Mouse (Mus musculus): ENCODE measurements around the gene Fam20b. TPM values are rescaled to one million over a fixed set of nuclear protein-coding genes. Genes with fewer than 3 reads are reported as not detected.

Fam20b gene
- 28.1 TPM in 2 replicates for polyA plus RNA-seq (2014; fragmentation: Nextera tagmentation; extraction: Ambion mirVana)

DNA sequence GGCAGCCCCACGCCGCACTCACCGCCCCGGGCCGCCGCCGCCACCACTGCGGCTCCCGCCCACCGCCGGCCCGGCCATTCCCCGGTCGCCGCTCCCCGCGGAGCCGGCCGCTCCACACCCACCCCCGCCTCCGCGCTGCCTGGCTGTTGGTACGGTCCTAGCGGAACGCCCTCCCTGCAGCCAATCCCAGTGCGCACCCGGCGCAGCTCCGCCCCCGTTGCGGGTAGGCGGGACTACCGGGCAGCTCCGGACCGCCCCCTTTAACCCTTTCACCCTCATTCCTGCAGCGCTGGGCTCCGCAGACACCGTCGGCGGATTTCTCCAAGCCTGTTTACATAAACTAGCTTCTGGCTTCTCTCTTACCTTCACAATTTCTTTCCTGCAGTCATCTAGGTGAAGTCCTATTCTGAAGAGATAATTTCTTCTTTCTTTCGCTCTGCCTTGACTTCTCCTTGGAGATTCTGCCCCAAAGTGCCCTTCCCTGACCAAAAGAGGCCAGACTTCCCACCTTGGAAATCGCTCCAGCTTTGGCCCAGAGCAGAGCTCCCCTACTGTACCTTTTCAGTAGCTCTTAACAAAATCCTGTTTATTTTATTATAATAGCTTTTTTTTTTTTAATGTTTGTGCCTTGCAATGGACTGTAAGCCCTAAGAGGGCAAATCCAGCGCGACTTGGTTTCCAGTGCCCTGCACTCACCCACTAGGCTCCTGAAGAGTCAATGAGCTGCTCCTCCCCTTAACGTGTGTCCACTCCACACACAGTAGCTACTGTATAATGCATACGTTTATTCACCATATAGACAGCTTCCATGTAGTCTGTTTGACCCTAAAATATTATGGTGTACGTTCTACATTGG is at the start of gene Fam20b:
Gene Fam20b, minus strand, starts transcription at position 137 of the 856 bp plus-strand sequence.
- Histone ChIP-seq H3K36me3 (ENCODE audit: control insufficient read depth, insufficient read depth, low read length) (no peaks in the 10 kb centered on the region), H3K9ac (ENCODE audit: low read length) (peak within 1 kb of the TSS; percentile 90), H3K27ac (replicated peaks in 1 of 2; ENCODE audit: control insufficient read depth in 1 of 2, insufficient read depth in 1 of 2, low read depth in 2 of 2, low read length in 2 of 2) (peak within 1 kb of the TSS; percentile 90 to 93), H3K4me1 (ENCODE audit: control insufficient read depth in 2 of 2, insufficient read depth in 2 of 2, low read length in 2 of 2) (peaks cover 3 to 10% of the 10 kb centered on the region in 2 experiments; a peak in 2 of 4 replicates), H3K4me3 (ENCODE audit: control insufficient read depth in 1 of 2, insufficient read depth in 1 of 2, low read depth in 1 of 2, low read length in 2 of 2) (peak within 1 kb of the TSS; percentile 69 to 92), H3K27me3 (ENCODE audit: control insufficient read depth, insufficient read depth, low read length) (no peaks in the 10 kb centered on the region), H3K9me3 (ENCODE audit: control insufficient read depth, low read length) (no peaks in the 10 kb centered on the region), H3K4me2 (ENCODE audit: low read length) (peak within 1 kb of the TSS; percentile 78)
- WGBS, result under 1% methylated on average over 38 of the region's 47 CpGs
- ATAC-seq (ENCODE audit: insufficient number of reproducible peaks, insufficient read depth, low FRiP score, low read depth), result peak; percentile 97

DNA sequence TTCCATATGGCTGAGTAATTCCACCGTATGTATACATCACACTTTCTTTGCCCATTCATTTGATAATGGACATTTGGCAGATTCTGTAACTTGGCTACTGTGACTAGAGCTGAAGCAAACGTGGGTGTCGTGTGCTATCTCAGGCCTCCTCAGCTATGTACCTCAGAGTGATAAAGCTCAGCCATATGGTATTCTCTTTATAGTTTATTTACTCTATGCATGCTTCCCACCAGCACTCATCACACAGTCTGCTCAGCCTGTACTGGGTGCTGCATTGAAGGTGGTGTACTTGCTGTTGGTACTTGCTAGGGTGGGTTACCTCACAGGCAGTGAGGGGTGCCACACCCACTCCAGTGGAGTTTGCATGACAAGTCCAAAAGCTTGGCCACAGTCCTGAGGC is 46.4 kb upstream of the Fam20b start:
- peaks cover 13 to 15% of the 10 kb centered on the region in 2 experiments for H3K4me1 ChIP-seq (ENCODE audit: control insufficient read depth in 2 of 2, insufficient read depth in 2 of 2, low read length in 2 of 2)
- H3K4me2 ChIP-seq (ENCODE audit: low read length), result no peak overlapping the region
- no peaks in the 10 kb centered on the region for H3K36me3 ChIP-seq (ENCODE audit: control insufficient read depth, insufficient read depth, low read length)
- no peak for ATAC-seq (ENCODE audit: insufficient number of reproducible peaks, insufficient read depth, low FRiP score, low read depth)
- 78% methylated on average over 3 of the region's 3 CpGs for WGBS
- no peak overlapping the region for H3K4me3 ChIP-seq (ENCODE audit: control insufficient read depth in 1 of 2, insufficient read depth in 1 of 2, low read depth in 1 of 2, low read length in 2 of 2)
- H3K27ac ChIP-seq (replicated peaks in 1 of 2; ENCODE audit: control insufficient read depth in 1 of 2, insufficient read depth in 1 of 2, low read depth in 2 of 2, low read length in 2 of 2), result no peak overlapping the region
- H3K27me3 ChIP-seq (ENCODE audit: control insufficient read depth, insufficient read depth, low read length), result no peaks in the 10 kb centered on the region
- no peak overlapping the region for H3K9ac ChIP-seq (ENCODE audit: low read length)
- peaks cover 18% of the 10 kb centered on the region for H3K9me3 ChIP-seq (ENCODE audit: control insufficient read depth, low read length)

DNA sequence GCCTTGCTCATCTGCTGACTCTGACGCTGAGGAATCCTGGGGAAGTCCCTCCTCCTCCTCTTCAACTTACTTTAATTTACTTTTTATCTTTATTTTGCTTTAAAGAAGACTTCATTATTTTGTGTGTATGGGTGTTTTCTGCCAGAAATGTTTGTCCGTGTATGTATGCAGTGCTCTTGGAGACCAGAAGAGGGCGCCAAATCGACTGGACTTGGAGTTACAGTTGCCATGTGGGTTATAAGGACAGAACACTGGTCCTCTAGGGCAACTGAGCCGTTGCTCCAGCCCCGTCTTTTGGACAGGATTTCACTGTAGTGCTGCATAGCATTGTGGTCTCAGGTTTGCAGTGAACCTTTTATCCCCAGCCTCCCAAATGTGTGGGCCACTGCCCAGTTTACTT is 45.7 kb upstream of the Fam20b start:
- Histone ChIP-seq H3K4me2 (ENCODE audit: low read length) (no peak overlapping the region), H3K27ac (replicated peaks in 1 of 2; ENCODE audit: control insufficient read depth in 1 of 2, insufficient read depth in 1 of 2, low read depth in 2 of 2, low read length in 2 of 2) (no peak overlapping the region), H3K9ac (ENCODE audit: low read length) (no peak overlapping the region), H3K4me3 (ENCODE audit: control insufficient read depth in 1 of 2, insufficient read depth in 1 of 2, low read depth in 1 of 2, low read length in 2 of 2) (no peak overlapping the region), H3K36me3 (ENCODE audit: control insufficient read depth, insufficient read depth, low read length) (no peaks in the 10 kb centered on the region), H3K27me3 (ENCODE audit: control insufficient read depth, insufficient read depth, low read length) (no peaks in the 10 kb centered on the region), H3K4me1 (ENCODE audit: control insufficient read depth in 2 of 2, insufficient read depth in 2 of 2, low read length in 2 of 2) (peaks cover 13 to 15% of the 10 kb centered on the region in 2 experiments), H3K9me3 (ENCODE audit: control insufficient read depth, low read length) (peaks cover 18% of the 10 kb centered on the region)
- WGBS, result 65% methylated on average over 6 of the region's 6 CpGs
- ATAC-seq (ENCODE audit: insufficient number of reproducible peaks, insufficient read depth, low FRiP score, low read depth), result no peak

DNA sequence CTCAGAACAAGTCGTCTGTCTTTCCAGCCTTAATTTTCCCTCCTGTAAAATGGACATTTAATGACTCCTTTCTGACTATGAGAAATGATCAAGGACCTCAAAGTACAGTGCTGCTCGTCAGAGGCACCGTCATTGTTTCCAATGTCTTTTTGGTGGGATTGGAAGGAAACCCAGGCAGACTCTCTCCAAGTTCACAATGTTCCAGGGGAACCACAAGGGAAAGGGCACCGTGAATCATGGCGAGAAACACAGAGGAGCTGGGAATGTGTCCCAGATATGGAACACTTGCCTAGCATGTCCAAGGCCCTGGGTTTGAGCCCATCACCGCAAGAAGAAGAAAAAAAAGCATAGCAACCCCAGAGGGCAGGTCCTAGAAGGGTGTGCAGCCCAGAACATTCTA is 44.4 kb upstream of the Fam20b start:
- Histone ChIP-seq H3K9me3 (ENCODE audit: control insufficient read depth, low read length) (peaks cover 18% of the 10 kb centered on the region), H3K27ac (replicated peaks in 1 of 2; ENCODE audit: control insufficient read depth in 1 of 2, insufficient read depth in 1 of 2, low read depth in 2 of 2, low read length in 2 of 2) (no peak overlapping the region), H3K4me3 (ENCODE audit: control insufficient read depth in 1 of 2, insufficient read depth in 1 of 2, low read depth in 1 of 2, low read length in 2 of 2) (no peak overlapping the region), H3K27me3 (ENCODE audit: control insufficient read depth, insufficient read depth, low read length) (no peaks in the 10 kb centered on the region), H3K9ac (ENCODE audit: low read length) (no peak overlapping the region), H3K4me1 (ENCODE audit: control insufficient read depth in 2 of 2, insufficient read depth in 2 of 2, low read length in 2 of 2) (peaks cover 8 to 15% of the 10 kb centered on the region in 2 experiments), H3K4me2 (ENCODE audit: low read length) (no peak overlapping the region), H3K36me3 (ENCODE audit: control insufficient read depth, insufficient read depth, low read length) (no peaks in the 10 kb centered on the region)
- no peak for ATAC-seq (ENCODE audit: insufficient number of reproducible peaks, insufficient read depth, low FRiP score, low read depth)
- WGBS, result 90% methylated on average over 6 of the region's 6 CpGs

DNA sequence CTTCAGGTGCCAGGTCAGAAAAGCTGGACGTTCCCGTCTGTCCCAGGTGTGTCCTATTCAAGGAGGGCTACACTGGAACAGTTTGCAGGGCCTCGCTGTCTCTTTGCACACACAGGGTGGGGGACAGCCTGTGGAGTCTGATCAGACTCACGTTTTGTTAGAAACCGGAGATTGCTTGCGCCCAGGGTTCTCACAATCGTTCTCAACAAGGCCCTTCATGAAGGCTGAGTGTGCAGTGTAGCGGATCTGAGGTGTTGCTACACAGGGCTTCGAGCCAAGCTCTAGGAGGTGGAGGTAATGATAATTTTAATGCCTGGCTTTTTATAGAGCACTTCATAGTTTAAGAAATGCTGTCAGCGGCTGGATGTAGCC is 42.5 kb upstream of the Fam20b start:
- no peaks in the 10 kb centered on the region for H3K27me3 ChIP-seq (ENCODE audit: control insufficient read depth, insufficient read depth, low read length)
- WGBS, result 42% methylated on average over 10 of the region's 10 CpGs
- ATAC-seq (ENCODE audit: insufficient number of reproducible peaks, insufficient read depth, low FRiP score, low read depth), result 0 out of 2 replicates have a peak, but pooled peaks have one; percentile 29

DNA sequence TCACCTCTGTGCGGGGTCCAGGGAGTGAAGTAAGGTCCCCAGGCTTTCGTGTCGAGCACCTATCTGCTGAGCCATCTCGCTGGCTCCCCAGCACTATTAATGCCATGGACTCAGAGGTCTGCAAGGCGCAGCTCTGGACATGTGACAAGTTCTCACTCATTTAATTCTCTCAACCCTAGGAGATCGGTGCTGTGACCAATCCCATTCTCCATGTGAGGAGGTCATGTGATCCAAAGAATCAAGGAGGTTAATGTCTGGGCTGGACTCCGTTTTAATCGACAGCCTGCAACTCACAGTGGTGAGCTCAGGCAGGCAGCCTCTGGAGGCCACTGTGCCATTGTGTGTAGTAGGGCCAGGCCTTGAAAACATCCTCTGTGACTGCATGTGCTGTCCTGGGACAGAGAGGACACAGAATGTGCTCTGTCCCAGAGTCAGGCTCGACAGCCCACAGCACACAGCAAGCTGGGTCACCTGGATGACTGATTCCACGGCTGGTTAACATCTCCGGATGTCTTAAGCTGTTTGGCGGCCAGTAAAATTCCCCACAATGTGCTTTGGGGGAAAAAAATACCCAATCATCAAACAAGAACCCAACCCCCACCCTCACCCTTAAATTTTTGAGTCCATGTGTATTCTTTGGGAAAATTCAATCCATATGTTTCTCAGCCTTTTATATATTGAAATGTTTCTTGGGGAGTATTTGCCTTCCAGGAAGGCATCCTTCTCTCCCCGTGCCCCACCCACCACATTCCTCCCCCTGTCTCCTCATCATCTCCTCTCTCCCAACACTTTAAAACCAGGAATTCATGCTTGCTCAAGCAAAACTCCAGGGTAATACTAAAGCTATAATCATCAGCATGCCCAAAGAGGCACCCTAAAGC is 41.9 kb upstream of the Fam20b start:
- H3K9me3 ChIP-seq (ENCODE audit: control insufficient read depth, low read length), result peaks cover 5% of the 10 kb centered on the region
- no peak overlapping the region for H3K9ac ChIP-seq (ENCODE audit: low read length)
- no peaks in the 10 kb centered on the region for H3K36me3 ChIP-seq (ENCODE audit: control insufficient read depth, insufficient read depth, low read length)
- peak overlapping the region; percentile 39 for H3K4me2 ChIP-seq (ENCODE audit: low read length)
- no peak; the same call in 1 of the 2 replicates for ATAC-seq (ENCODE audit: insufficient number of reproducible peaks, insufficient read depth, low FRiP score, low read depth)
- H3K4me3 ChIP-seq (ENCODE audit: control insufficient read depth in 1 of 2, insufficient read depth in 1 of 2, low read depth in 1 of 2, low read length in 2 of 2), result no peak overlapping the region
- H3K4me1 ChIP-seq (ENCODE audit: control insufficient read depth in 2 of 2, insufficient read depth in 2 of 2, low read length in 2 of 2), result peaks cover 8 to 15% of the 10 kb centered on the region in 2 experiments
- H3K27ac ChIP-seq (replicated peaks in 1 of 2; ENCODE audit: control insufficient read depth in 1 of 2, insufficient read depth in 1 of 2, low read depth in 2 of 2, low read length in 2 of 2), result peak overlapping the region; percentile 65 to 75; a peak in 3 of 4 replicates
- 75% methylated on average over 13 of the region's 13 CpGs for WGBS
- no peaks in the 10 kb centered on the region for H3K27me3 ChIP-seq (ENCODE audit: control insufficient read depth, insufficient read depth, low read length)

More for the DNA sequence above, 42.5 kb upstream of the Fam20b start:
- H3K4me2 ChIP-seq (ENCODE audit: low read length), result peak overlapping the region; percentile 39
- H3K27ac ChIP-seq (replicated peaks in 1 of 2; ENCODE audit: control insufficient read depth in 1 of 2, insufficient read depth in 1 of 2, low read depth in 2 of 2, low read length in 2 of 2), result peak overlapping the region; percentile 65 to 75; a peak in 3 of 4 replicates
- peaks cover 8 to 15% of the 10 kb centered on the region in 2 experiments for H3K4me1 ChIP-seq (ENCODE audit: control insufficient read depth in 2 of 2, insufficient read depth in 2 of 2, low read length in 2 of 2)
- no peak overlapping the region for H3K9ac ChIP-seq (ENCODE audit: low read length)
- H3K36me3 ChIP-seq (ENCODE audit: control insufficient read depth, insufficient read depth, low read length), result no peaks in the 10 kb centered on the region
- no peak overlapping the region for H3K4me3 ChIP-seq (ENCODE audit: control insufficient read depth in 1 of 2, insufficient read depth in 1 of 2, low read depth in 1 of 2, low read length in 2 of 2)
- H3K9me3 ChIP-seq (ENCODE audit: control insufficient read depth, low read length), result peaks cover 11% of the 10 kb centered on the region

DNA sequence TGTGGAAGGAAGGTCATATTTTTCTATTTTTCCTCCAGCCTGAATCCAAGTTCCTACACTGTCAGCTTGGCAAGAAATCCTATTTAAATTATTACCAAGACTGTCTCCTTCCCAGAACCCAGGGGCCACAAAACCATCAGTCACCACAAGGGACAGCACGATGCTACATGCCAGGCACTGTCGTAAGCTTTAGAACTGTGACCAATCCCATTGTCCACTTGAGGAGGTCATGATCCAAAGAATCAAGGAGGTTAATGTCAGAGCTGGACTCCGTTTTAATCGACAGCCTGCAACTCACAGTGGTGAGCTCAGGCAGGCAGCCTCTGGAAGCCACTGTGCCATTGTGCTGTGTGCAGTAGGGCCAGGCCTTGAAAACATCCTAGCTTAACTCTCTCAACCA is 39.4 kb upstream of the Fam20b start:
- Histone ChIP-seq H3K4me3 (ENCODE audit: control insufficient read depth in 1 of 2, insufficient read depth in 1 of 2, low read depth in 1 of 2, low read length in 2 of 2) (no peak overlapping the region), H3K4me1 (ENCODE audit: control insufficient read depth in 2 of 2, insufficient read depth in 2 of 2, low read length in 2 of 2) (peaks cover 15 to 19% of the 10 kb centered on the region in 2 experiments), H3K36me3 (ENCODE audit: control insufficient read depth, insufficient read depth, low read length) (no peaks in the 10 kb centered on the region), H3K9me3 (ENCODE audit: control insufficient read depth, low read length) (no peaks in the 10 kb centered on the region), H3K27ac (replicated peaks in 1 of 2; ENCODE audit: control insufficient read depth in 1 of 2, insufficient read depth in 1 of 2, low read depth in 2 of 2, low read length in 2 of 2) (no peak overlapping the region), H3K9ac (ENCODE audit: low read length) (no peak overlapping the region), H3K27me3 (ENCODE audit: control insufficient read depth, insufficient read depth, low read length) (no peaks in the 10 kb centered on the region), H3K4me2 (ENCODE audit: low read length) (no peak overlapping the region)
- WGBS, result 65% methylated on average over 4 of the region's 4 CpGs
- no peak for ATAC-seq (ENCODE audit: insufficient number of reproducible peaks, insufficient read depth, low FRiP score, low read depth)
